Comparison of ENCODE assay signal across 10 mouse cellular contexts in genomic region chr9:114887699-114888098, GRCm38 (mm10). TPM values are rescaled to one million over a fixed set of nuclear protein-coding genes. Genes with fewer than 3 reads are reported as not detected.
DNase-seq lines count a peak whose midpoint lies in the region; ATAC-seq and TF ChIP-seq lines count a peak whose summit lies in the region.
"Had no signal": no experiment of that assay in that cellular context is flagged by ENCODE, and none has a peak within 500 bp of the region (broad histone marks: within the 10 kb centered on the region; RNA-seq: fewer than 3 reads in every experiment).

No protein-coding gene starts in this region.

- no peaks in the 10 kb centered on the region for H3K36me3 ChIP-seq in forebrain, embryonic 10.5 days (replicated peaks)
- H3K36me3 ChIP-seq in forebrain, embryonic 11.5 days (ENCODE audit: control insufficient read depth, insufficient read depth, low read length): no peaks in the 10 kb centered on the region
- no peaks in the 10 kb centered on the region for H3K36me3 ChIP-seq in midbrain, postnatal 0 days (ENCODE audit: insufficient read depth, low read length)
- no peaks in the 10 kb centered on the region for H3K36me3 ChIP-seq in midbrain, embryonic 16.5 days (ENCODE audit: control insufficient read depth, insufficient read depth, low read length)
- H3K36me3 ChIP-seq: hindbrain, embryonic 15.5 days had no signal

- peak; percentile 22 for DNase-seq in forebrain, embryonic 10.5 days (ENCODE audit: extremely low spot score, low spot score)
- DNase-seq in forebrain, embryonic 11.5 days (ENCODE audit: low spot score): no peak
- DNase-seq in midbrain, postnatal 0 days (ENCODE audit: low spot score): peak; percentile 63
- peak; percentile 37 for DNase-seq in forelimb bud, embryonic 11.5 days (ENCODE audit: low read depth, low spot score)
- DNase-seq in retina, embryonic 14.5 days (ENCODE audit: low spot score): peak; percentile 44
- no peak for DNase-seq in gastrocnemius, adult 18-20 months (ENCODE audit: low spot score)

- peaks cover 7% of the 10 kb centered on the region; the same call in 1 of the 2 replicates for H3K4me1 ChIP-seq in forebrain, embryonic 10.5 days
- no peaks in the 10 kb centered on the region for H3K4me1 ChIP-seq in forebrain, embryonic 11.5 days (replicated peaks; ENCODE audit: control insufficient read depth, insufficient read depth, low read length)
- no peaks in the 10 kb centered on the region for H3K4me1 ChIP-seq in midbrain, postnatal 0 days (ENCODE audit: insufficient read depth, low read length)
- H3K4me1 ChIP-seq in midbrain, embryonic 16.5 days (ENCODE audit: control insufficient read depth, insufficient read depth, low read length): no peaks in the 10 kb centered on the region

- ATAC-seq in forebrain, embryonic 11.5 days (replicated peaks; ENCODE audit: low FRiP score): no peak
- no peak for ATAC-seq in midbrain, postnatal 0 days (ENCODE audit: low FRiP score)
- no peak for ATAC-seq in midbrain, embryonic 16.5 days
- ATAC-seq in erythroid progenitor cell, adult 5-6 weeks (replicated peaks; ENCODE audit: low FRiP score, poor library complexity, severe bottlenecking): no peak

- 91% methylated on average over 3 of the region's 3 CpGs for WGBS in forebrain, embryonic 10.5 days
- WGBS in forebrain, embryonic 11.5 days: 95% methylated on average over 3 of the region's 3 CpGs
- WGBS in midbrain, postnatal 0 days: 94% methylated on average over 3 of the region's 3 CpGs
- 89% methylated on average over 3 of the region's 3 CpGs for WGBS in midbrain, embryonic 16.5 days

- no peaks in the 10 kb centered on the region for H3K27me3 ChIP-seq in forebrain, embryonic 10.5 days (ENCODE audit: poor library complexity, severe bottlenecking)
- H3K27me3 ChIP-seq in forebrain, embryonic 11.5 days (ENCODE audit: control insufficient read depth, insufficient read depth, low read length): no peaks in the 10 kb centered on the region
- H3K27me3 ChIP-seq in midbrain, postnatal 0 days (ENCODE audit: insufficient read depth, low read length): no peaks in the 10 kb centered on the region
- no peaks in the 10 kb centered on the region for H3K27me3 ChIP-seq in midbrain, embryonic 16.5 days (ENCODE audit: control insufficient read depth, insufficient read depth, low read depth, low read length)
- H3K27me3 ChIP-seq: hindbrain, embryonic 15.5 days had no signal

- H3K9ac ChIP-seq in forebrain, embryonic 11.5 days (ENCODE audit: low read length): no peak overlapping the region
- no peak overlapping the region for H3K9ac ChIP-seq in midbrain, postnatal 0 days (replicated peaks; ENCODE audit: low read length, poor library complexity, severe bottlenecking)
- no peak overlapping the region for H3K9ac ChIP-seq in midbrain, embryonic 16.5 days (ENCODE audit: low read depth, low read length)
- H3K9ac ChIP-seq: hindbrain, embryonic 15.5 days had no signal

- no peak overlapping the region for H3K4me2 ChIP-seq in forebrain, embryonic 11.5 days (ENCODE audit: low read depth, low read length, severe bottlenecking)
- no peak overlapping the region for H3K4me2 ChIP-seq in midbrain, postnatal 0 days (ENCODE audit: low read depth, low read length, poor library complexity, severe bottlenecking)
- H3K4me2 ChIP-seq in midbrain, embryonic 16.5 days (ENCODE audit: low read length): no peak overlapping the region
- H3K4me2 ChIP-seq: hindbrain, embryonic 15.5 days had no signal

- peak; percentile 56 for TF ChIP-seq CTCF in midbrain, postnatal 0 days (IDR thresholded peaks at IDR 0.05)

- H3K9me3 ChIP-seq in forebrain, embryonic 10.5 days: peaks cover 2% of the 10 kb centered on the region; the same call in 1 of the 2 replicates
- no peaks in the 10 kb centered on the region for H3K9me3 ChIP-seq in forebrain, embryonic 11.5 days (ENCODE audit: control insufficient read depth, low read length)
- no peaks in the 10 kb centered on the region for H3K9me3 ChIP-seq in midbrain, postnatal 0 days (ENCODE audit: low read length)
- H3K9me3 ChIP-seq in midbrain, embryonic 16.5 days (replicated peaks; ENCODE audit: control insufficient read depth, low read length, poor library complexity, severe bottlenecking): no peaks in the 10 kb centered on the region
- H3K9me3 ChIP-seq: hindbrain, embryonic 15.5 days had no signal

- H3K27ac ChIP-seq in forebrain, embryonic 10.5 days: no peak overlapping the region
- H3K27ac ChIP-seq in forebrain, embryonic 11.5 days (ENCODE audit: low read depth, low read length): no peak overlapping the region
- no peak overlapping the region for H3K27ac ChIP-seq in midbrain, postnatal 0 days (ENCODE audit: low read depth, low read length)
- H3K27ac ChIP-seq in midbrain, embryonic 16.5 days (ENCODE audit: low read length): no peak overlapping the region
- H3K27ac ChIP-seq: hindbrain, embryonic 15.5 days had no signal

- no peak overlapping the region for H3K4me3 ChIP-seq in forebrain, embryonic 10.5 days
- no peak overlapping the region for H3K4me3 ChIP-seq in forebrain, embryonic 11.5 days (ENCODE audit: low read depth, low read length)
- H3K4me3 ChIP-seq in midbrain, postnatal 0 days (ENCODE audit: low read depth, low read length): no peak overlapping the region
- H3K4me3 ChIP-seq in midbrain, embryonic 16.5 days (ENCODE audit: low read depth, low read length): no peak overlapping the region
- H3K4me3 ChIP-seq: hindbrain, embryonic 15.5 days; myocyte had no signal

RNA-seq across cellular contexts. Expression of gene Cmtm8, which starts 43.7 kb away (rescaled TPM):
- polyA plus RNA-seq in forebrain, embryonic 10.5 days (2016; fragmentation: Nextera tagmentation; extraction: Ambion mirVana): 22.8 and 23.0 TPM in 2 replicates
- polyA plus RNA-seq in forebrain, embryonic 11.5 days (2014; fragmentation: Nextera tagmentation; extraction: Ambion mirVana): 19.1 and 21.2 TPM in 2 replicates
- total RNA-seq in midbrain, postnatal 0 days (2014; rRNA removed): 1.1 and 4.2 TPM in 2 replicates
- polyA plus RNA-seq in midbrain, postnatal 0 days (2015; fragmentation: Nextera tagmentation; extraction: Ambion mirVana): 4.1 and 6.4 TPM in 2 replicates
- 8.3 and 8.5 TPM in 2 replicates for polyA plus RNA-seq in midbrain, embryonic 16.5 days (2015; fragmentation: Nextera tagmentation; extraction: Ambion mirVana)
- total RNA-seq in gastrocnemius, adult 18-20 months (2021): 1 to 10 TPM; 2.0 to 2.3 TPM
- 5.4 TPM in 1 of 2 replicates, not detected in the other for total RNA-seq in erythroid progenitor cell, adult 5-6 weeks (2015; ENCODE audit: low replicate concordance)
- not detected in 2 replicates for total RNA-seq in erythroid progenitor cell, adult 5-6 weeks (2017; ENCODE audit: low replicate concordance)
- polyA plus RNA-seq: myocyte had no signal

RNA-seq across cellular contexts. Expression of gene Gpd1l, which starts 46.1 kb away (rescaled TPM):
- 13.2 and 14.6 TPM in 2 replicates for polyA plus RNA-seq in forebrain, embryonic 10.5 days (2016; fragmentation: Nextera tagmentation; extraction: Ambion mirVana)
- 11.2 and 12.3 TPM in 2 replicates for polyA plus RNA-seq in forebrain, embryonic 11.5 days (2014; fragmentation: Nextera tagmentation; extraction: Ambion mirVana)
- 72.1 and 77.7 TPM in 2 replicates for total RNA-seq in midbrain, postnatal 0 days (2014; rRNA removed)
- 39.2 and 39.3 TPM in 2 replicates for polyA plus RNA-seq in midbrain, postnatal 0 days (2015; fragmentation: Nextera tagmentation; extraction: Ambion mirVana)
- 34.1 and 40.1 TPM in 2 replicates for polyA plus RNA-seq in midbrain, embryonic 16.5 days (2015; fragmentation: Nextera tagmentation; extraction: Ambion mirVana)
- total RNA-seq in gastrocnemius, adult 18-20 months (2021): 10 to 100 TPM; 19.0 to 19.2 TPM
- 8.6 and 12.2 TPM in 2 replicates for total RNA-seq in erythroid progenitor cell, adult 5-6 weeks (2015; ENCODE audit: low replicate concordance)
- 3.3 and 7.6 TPM in 2 replicates for total RNA-seq in erythroid progenitor cell, adult 5-6 weeks (2017; ENCODE audit: low replicate concordance)

Comparison
In these comparisons a context has a peak if more than half of its experiments do, and no peak if none do; other contexts are left out.
1. DNase-seq: peak in forebrain, embryonic 10.5 days (single experiment), midbrain, postnatal 0 days (single experiment), forelimb bud, embryonic 11.5 days (single experiment) and retina, embryonic 14.5 days (single experiment); none in forebrain, embryonic 11.5 days (single experiment) and gastrocnemius, adult 18-20 months (single experiment).